Mouse (Mus musculus) embryonic facial prominence, embryonic 12.5 days (tissue): ENCODE results near the gene Hist1h1t. TPM values are rescaled to one million over a fixed set of nuclear protein-coding genes. Genes with fewer than 3 reads are reported as not detected.

Source experiments
- microRNA-seq: library from miRNA; unstranded; fragments of <30 nt; microRNA quantifications from one replicate; pipeline ENCODE4, GENCODE M21; 2017
- polyA plus RNA-seq: library from polyadenylated mRNA; unstranded; fragments of >200 nt; fragmentation: Nextera tagmentation; extraction: Ambion mirVana; gene quantifications from 2 replicates; pipeline ENCODE4 v1.2.1, GENCODE M21; 2016

Gene Hist1h1t
- polyA plus RNA-seq, 1 experiment from 2014 or later: 0.24 TPM

Small RNA genes lying within 50 kb of the gene (microRNA-seq; reads per million reads assigned to microRNA genes)
- gene Gm44314 (not detected), gene Gm44350 (not detected)

Other genes starting within 250 kb of the Hist1h1t start
- 0.10 and 0.20 TPM in 2 replicates for gene Btn1a1, start 229.9 kb upstream of the Hist1h1t start, polyA plus RNA-seq
- 1.6 TPM in 2 replicates for gene Btn2a2, start 207.0 kb upstream of the Hist1h1t start, polyA plus RNA-seq
- 6.2 and 6.8 TPM in 2 replicates for gene Hist1h4h, start 164.8 kb upstream of the Hist1h1t start, polyA plus RNA-seq
- gene Hist1h2af, start 161.9 kb upstream of the Hist1h1t start, polyA plus RNA-seq: 10.7 and 15.5 TPM in 2 replicates
- gene Hist1h3g, start 160.4 kb upstream of the Hist1h1t start, polyA plus RNA-seq: 7.8 and 11.8 TPM in 2 replicates
- 1.3 and 1.5 TPM in 2 replicates for gene Hist1h2bh, start 152.4 kb upstream of the Hist1h1t start, polyA plus RNA-seq
- 1.3 and 2.3 TPM in 2 replicates for gene Hist1h3f, start 151.8 kb upstream of the Hist1h1t start, polyA plus RNA-seq
- gene Hist1h4f, start 144.2 kb upstream of the Hist1h1t start, polyA plus RNA-seq: 2.1 and 2.4 TPM in 2 replicates
- gene Hist1h1d, start 142.6 kb upstream of the Hist1h1t start, polyA plus RNA-seq: 0.64 and 0.75 TPM in 2 replicates
- 9.5 and 9.6 TPM in 2 replicates for gene Hist1h3e, start 133.4 kb upstream of the Hist1h1t start, polyA plus RNA-seq
- 139 and 153 TPM in 2 replicates for gene Hist1h2ae, start 124.6 kb upstream of the Hist1h1t start, polyA plus RNA-seq
- 11.4 and 15.7 TPM in 2 replicates for gene Hist1h2bg, start 124.4 kb upstream of the Hist1h1t start, polyA plus RNA-seq
- 10.7 and 11.9 TPM in 2 replicates for gene Hist1h2bf, start 121.6 kb upstream of the Hist1h1t start, polyA plus RNA-seq
- 2.0 and 3.6 TPM in 2 replicates for gene Hist1h2ad, start 121.4 kb upstream of the Hist1h1t start, polyA plus RNA-seq
- gene Hist1h3d, start 120.1 kb upstream of the Hist1h1t start, polyA plus RNA-seq: 5.5 and 7.0 TPM in 2 replicates
- 123 and 126 TPM in 2 replicates for gene Hist1h4d, start 114.2 kb upstream of the Hist1h1t start, polyA plus RNA-seq
- gene Hist1h2be, start 74.7 kb upstream of the Hist1h1t start, polyA plus RNA-seq: 3.3 and 3.6 TPM in 2 replicates
- gene Hist1h1e, start 73.3 kb upstream of the Hist1h1t start, polyA plus RNA-seq: 22.6 and 24.2 TPM in 2 replicates
- gene Hist1h2ac, start 11.9 kb upstream of the Hist1h1t start, polyA plus RNA-seq: 1.3 TPM in 2 replicates
- gene Hist1h2bc, start 11.6 kb upstream of the Hist1h1t start, polyA plus RNA-seq: 35.4 and 35.6 TPM in 2 replicates
- gene Hist1h4c, start 2.6 kb downstream of the Hist1h1t start, polyA plus RNA-seq: 10.5 and 13.6 TPM in 2 replicates
- 3.2 and 3.5 TPM in 2 replicates for gene Hfe, start 15.0 kb downstream of the Hist1h1t start, polyA plus RNA-seq
- 20.5 and 22.8 TPM in 2 replicates for gene Hist1h1c, start 43.0 kb downstream of the Hist1h1t start, polyA plus RNA-seq
- 19.2 and 19.3 TPM in 2 replicates for gene Hist1h3c, start 49.8 kb downstream of the Hist1h1t start, polyA plus RNA-seq
- 3.6 and 5.0 TPM in 2 replicates for gene Hist1h2bb, start 50.9 kb downstream of the Hist1h1t start, polyA plus RNA-seq
- 58.7 and 62.9 TPM in 2 replicates for gene Hist1h2ab, start 55.3 kb downstream of the Hist1h1t start, polyA plus RNA-seq
- gene Hist1h3b, start 56.5 kb downstream of the Hist1h1t start, polyA plus RNA-seq: 14.0 and 23.7 TPM in 2 replicates
- gene Hist1h4b, start 61.2 kb downstream of the Hist1h1t start, polyA plus RNA-seq: 9.4 and 11.5 TPM in 2 replicates
- 1.1 and 1.2 TPM in 2 replicates for gene Hist1h4a, start 65.4 kb downstream of the Hist1h1t start, polyA plus RNA-seq
- gene Hist1h3a, start 66.6 kb downstream of the Hist1h1t start, polyA plus RNA-seq: 7.8 and 9.6 TPM in 2 replicates
- gene Hist1h1a, start 67.9 kb downstream of the Hist1h1t start, polyA plus RNA-seq: 4.0 and 5.8 TPM in 2 replicates
- gene Trim38, start 74.1 kb downstream of the Hist1h1t start, polyA plus RNA-seq: 0.10 TPM in 1 of 2 replicates, not detected in the other
- not detected in 2 replicates for gene Slc17a2, start 111.2 kb downstream of the Hist1h1t start, polyA plus RNA-seq
- gene Slc17a3, start 143.6 kb downstream of the Hist1h1t start, polyA plus RNA-seq: not detected in 2 replicates
- not detected in 2 replicates for gene Slc17a1, start 171.9 kb downstream of the Hist1h1t start, polyA plus RNA-seq
- not detected in 2 replicates for gene Slc17a4, start 219.2 kb downstream of the Hist1h1t start, polyA plus RNA-seq
- not detected in 2 replicates for gene Hist1h2ba, start 238.3 kb downstream of the Hist1h1t start, polyA plus RNA-seq
- gene Hist1h2aa, start 238.6 kb downstream of the Hist1h1t start, polyA plus RNA-seq: not detected in 2 replicates